Mouse (Mus musculus) inflammation-experienced regulatory T-cells, adult 6 months (primary cell): Measurements from ENCODE around the gene Dock4. TPM values are rescaled to one million over a fixed set of nuclear protein-coding genes. Genes with fewer than 3 reads are reported as not detected.

Experiments
- ATAC-seq: one replicate; pipeline ENCODE4 v1.8.0; 2017
- polyA plus RNA-seq, 3 experiments: library from polyadenylated mRNA; unstranded; fragments of 100-300 nt; shearing (Covaris generic); gene quantifications; one replicate each; pipeline ENCODE4 v1.2.1; 2017

The Dock4 gene
- polyA plus RNA-seq, 3 experiments from 2014 or later: 0.79 to 1.2 (median 0.80) TPM

GRCm38 (mm10) chr12:40773091-40773490 is 327.3 kb downstream of the Dock4 start:
- no peak for ATAC-seq

GRCm38 (mm10) chr12:40781554-40781953 is 335.8 kb downstream of the Dock4 start:
- no peak for ATAC-seq

GRCm38 (mm10) chr12:40788621-40789111 is 342.9 kb downstream of the Dock4 start:
- ATAC-seq: no peak

- no peak for ATAC-seq
Observed at GRCm38 (mm10) chr12:40789379-40790361, 343.9 kb downstream of the Dock4 start.

- no peak for ATAC-seq
Observed at GRCm38 (mm10) chr12:40791221-40791620, 345.5 kb downstream of the Dock4 start.

GRCm38 (mm10) chr12:40792184-40792650 is 346.5 kb downstream of the Dock4 start:
- ATAC-seq: no peak

GRCm38 (mm10) chr12:40794066-40794465 is 348.3 kb downstream of the Dock4 start:
- no peak for ATAC-seq

- ATAC-seq: no peak
Observed at GRCm38 (mm10) chr12:40794756-40795155, 349.0 kb downstream of the Dock4 start.

GRCm38 (mm10) chr12:40795768-40796167 is 350.0 kb downstream of the Dock4 start:
- no peak for ATAC-seq

- no peak for ATAC-seq
Observed at GRCm38 (mm10) chr12:40796813-40797491, 351.2 kb downstream of the Dock4 start.

- ATAC-seq: no peak
Observed at GRCm38 (mm10) chr12:40797561-40798343, 352.0 kb downstream of the Dock4 start.

GRCm38 (mm10) chr12:40798344-40799017 is 352.7 kb downstream of the Dock4 start:
- ATAC-seq: no peak

- no peak for ATAC-seq
Observed at GRCm38 (mm10) chr12:40801456-40801855, 355.7 kb downstream of the Dock4 start.

- no peak for ATAC-seq
Observed at GRCm38 (mm10) chr12:40805257-40805656, 359.5 kb downstream of the Dock4 start.

GRCm38 (mm10) chr12:40807916-40808315 is 362.2 kb downstream of the Dock4 start:
- no peak for ATAC-seq

- no peak for ATAC-seq
Observed at GRCm38 (mm10) chr12:40813474-40813873, 367.7 kb downstream of the Dock4 start.

GRCm38 (mm10) chr12:40814659-40815363 is 369.1 kb downstream of the Dock4 start:
- no peak for ATAC-seq

- ATAC-seq: no peak
Observed at GRCm38 (mm10) chr12:40818046-40818708, 372.4 kb downstream of the Dock4 start.

- ATAC-seq: no peak
Observed at GRCm38 (mm10) chr12:40823631-40824030, 377.9 kb downstream of the Dock4 start.

- ATAC-seq: no peak
Observed at GRCm38 (mm10) chr12:40824251-40824650, 378.5 kb downstream of the Dock4 start.
